ENCODE assay signal across 10 mouse cellular contexts in the genomic region with DNA sequence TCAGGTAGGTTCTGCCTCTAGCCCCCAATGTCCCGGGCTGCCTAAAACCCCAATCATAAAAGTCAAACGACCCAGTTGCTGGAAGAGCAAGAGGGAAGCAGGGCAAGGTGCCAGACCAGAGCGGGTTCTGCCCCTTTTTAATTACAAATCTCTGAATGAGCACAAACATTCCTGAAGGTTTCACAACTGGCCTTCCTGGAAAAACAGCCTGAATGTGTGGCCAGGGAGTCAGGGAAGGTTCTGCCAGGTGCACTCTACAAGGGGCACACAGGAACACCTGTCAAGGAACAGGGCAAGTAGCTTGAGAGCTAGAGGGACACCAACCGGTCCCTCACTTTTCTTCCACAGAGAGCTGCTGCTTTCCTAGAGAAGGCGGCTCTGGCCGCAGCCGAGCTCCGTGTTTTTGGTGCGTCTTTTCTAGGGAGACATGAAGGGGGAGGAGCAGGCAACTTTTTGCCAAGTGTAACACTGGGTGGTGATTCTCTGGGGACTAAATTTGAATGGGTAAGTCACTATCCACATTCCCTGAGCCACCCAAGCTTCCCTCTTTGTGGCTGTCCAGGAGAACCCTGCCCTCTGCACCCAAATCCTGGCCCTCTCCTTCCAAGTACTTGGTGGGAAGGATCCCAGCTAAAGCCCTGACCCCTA.
DNase-seq lines count a peak whose midpoint lies in the region; ATAC-seq and TF ChIP-seq lines count a peak whose summit lies in the region.
"Had no signal": no experiment of that assay in that cellular context is flagged by ENCODE, and none has a peak within 500 bp of the region (broad histone marks: within the 10 kb centered on the region; RNA-seq: fewer than 3 reads in every experiment).

No protein-coding gene starts in this region.

- H3K4me2 ChIP-seq in midbrain, postnatal 0 days (ENCODE audit: low read depth, low read length, poor library complexity, severe bottlenecking): no peak overlapping the region
- H3K4me2 ChIP-seq in kidney, postnatal 0 days (ENCODE audit: low read length): no peak overlapping the region
- H3K4me2 ChIP-seq in midbrain, embryonic 14.5 days (ENCODE audit: low read length): no peak overlapping the region
- H3K4me2 ChIP-seq: liver, embryonic 15.5 days had no signal

- DNase-seq in midbrain, embryonic 10.5 days (ENCODE audit: low spot score): no peak
- no peak for DNase-seq in midbrain, postnatal 0 days (ENCODE audit: low spot score)
- no peak for DNase-seq in hindbrain, embryonic 10.5 days (ENCODE audit: low spot score)
- DNase-seq in kidney, postnatal 0 days (ENCODE audit: low spot score): peak; percentile 57
- peak; percentile 38 for DNase-seq in midbrain, embryonic 14.5 days
- no peak for DNase-seq in embryo, embryonic 9.5 days (ENCODE audit: extremely low spot score)
- no peak for DNase-seq in thymus, postnatal 0 days (ENCODE audit: low spot score)
- DNase-seq in left cerebral cortex, adult 8-10 months (ENCODE audit: low spot score in 2 of 2): no peak

- no peak for TF ChIP-seq CTCF in midbrain, postnatal 0 days (IDR thresholded peaks at IDR 0.05)
- TF ChIP-seq CTCF in kidney, postnatal 0 days (IDR thresholded peaks at IDR 0.05; ENCODE audit: low read depth): no peak

- no peak overlapping the region for H3K4me3 ChIP-seq in midbrain, embryonic 10.5 days
- H3K4me3 ChIP-seq in midbrain, postnatal 0 days (ENCODE audit: low read depth, low read length): no peak overlapping the region
- H3K4me3 ChIP-seq in hindbrain, embryonic 10.5 days: no peak overlapping the region
- no peak overlapping the region for H3K4me3 ChIP-seq in kidney, postnatal 0 days (replicated peaks; ENCODE audit: low read depth, low read length)
- H3K4me3 ChIP-seq in midbrain, embryonic 14.5 days (replicated peaks; ENCODE audit: low read depth, low read length): no peak overlapping the region
- H3K4me3 ChIP-seq: erythroblast, embryonic 14.5 days; liver, embryonic 15.5 days had no signal

- WGBS in midbrain, embryonic 10.5 days: 79% methylated on average over 9 of the region's 9 CpGs
- 65% methylated on average over 9 of the region's 9 CpGs for WGBS in midbrain, postnatal 0 days
- 78% methylated on average over 9 of the region's 9 CpGs for WGBS in hindbrain, embryonic 10.5 days
- WGBS in kidney, postnatal 0 days: 47% methylated on average over 9 of the region's 9 CpGs
- 67% methylated on average over 9 of the region's 9 CpGs for WGBS in midbrain, embryonic 14.5 days

- H3K9ac ChIP-seq in midbrain, postnatal 0 days (replicated peaks; ENCODE audit: low read length, poor library complexity, severe bottlenecking): no peak overlapping the region
- no peak overlapping the region for H3K9ac ChIP-seq in kidney, postnatal 0 days (ENCODE audit: low read depth, low read length)
- H3K9ac ChIP-seq in midbrain, embryonic 14.5 days (replicated peaks; ENCODE audit: low read length): no peak overlapping the region
- H3K9ac ChIP-seq: liver, embryonic 15.5 days had no signal

- H3K27ac ChIP-seq in midbrain, embryonic 10.5 days (replicated peaks): peak overlapping the region; percentile 47; the same call in 1 of the 2 replicates
- no peak overlapping the region for H3K27ac ChIP-seq in midbrain, postnatal 0 days (ENCODE audit: low read depth, low read length)
- peak overlapping the region; percentile 17; the same call in 1 of the 2 replicates for H3K27ac ChIP-seq in hindbrain, embryonic 10.5 days
- H3K27ac ChIP-seq in kidney, postnatal 0 days: peak overlapping the region; percentile 58
- peak overlapping the region; percentile 49; the same call in 1 of the 2 replicates for H3K27ac ChIP-seq in midbrain, embryonic 14.5 days (replicated peaks; ENCODE audit: low read depth, low read length)
- H3K27ac ChIP-seq: liver, embryonic 15.5 days had no signal

- H3K36me3 ChIP-seq in midbrain, embryonic 10.5 days: no peaks in the 10 kb centered on the region
- H3K36me3 ChIP-seq in midbrain, postnatal 0 days (ENCODE audit: insufficient read depth, low read length): no peaks in the 10 kb centered on the region
- H3K36me3 ChIP-seq in hindbrain, embryonic 10.5 days: no peaks in the 10 kb centered on the region
- no peaks in the 10 kb centered on the region for H3K36me3 ChIP-seq in kidney, postnatal 0 days (ENCODE audit: insufficient read depth, low read length)
- H3K36me3 ChIP-seq in midbrain, embryonic 14.5 days (ENCODE audit: control insufficient read depth, insufficient read depth, low read length): no peaks in the 10 kb centered on the region
- H3K36me3 ChIP-seq: liver, embryonic 15.5 days had no signal

- H3K27me3 ChIP-seq in midbrain, embryonic 10.5 days (ENCODE audit: low read depth, poor library complexity, severe bottlenecking): no peaks in the 10 kb centered on the region
- H3K27me3 ChIP-seq in midbrain, postnatal 0 days (ENCODE audit: insufficient read depth, low read length): no peaks in the 10 kb centered on the region
- H3K27me3 ChIP-seq in hindbrain, embryonic 10.5 days (ENCODE audit: insufficient read depth, poor library complexity, severe bottlenecking): no peaks in the 10 kb centered on the region
- H3K27me3 ChIP-seq in kidney, postnatal 0 days (ENCODE audit: insufficient read depth, low read length): no peaks in the 10 kb centered on the region
- H3K27me3 ChIP-seq in midbrain, embryonic 14.5 days (ENCODE audit: control insufficient read depth, insufficient read depth, low read length): no peaks in the 10 kb centered on the region
- H3K27me3 ChIP-seq: liver, embryonic 15.5 days had no signal

- peaks cover 48% of the 10 kb centered on the region for H3K4me1 ChIP-seq in midbrain, embryonic 10.5 days
- H3K4me1 ChIP-seq in midbrain, postnatal 0 days (ENCODE audit: insufficient read depth, low read length): peaks cover 6% of the 10 kb centered on the region; the same call in 1 of the 2 replicates
- H3K4me1 ChIP-seq in hindbrain, embryonic 10.5 days (replicated peaks): peaks cover 78% of the 10 kb centered on the region
- H3K4me1 ChIP-seq in kidney, postnatal 0 days (replicated peaks; ENCODE audit: insufficient read depth, low read length): peaks cover 30% of the 10 kb centered on the region
- H3K4me1 ChIP-seq in midbrain, embryonic 14.5 days (ENCODE audit: control insufficient read depth, insufficient read depth, low read length): peaks cover 18% of the 10 kb centered on the region; the same call in 1 of the 2 replicates

- H3K9me3 ChIP-seq in midbrain, embryonic 10.5 days (replicated peaks): no peaks in the 10 kb centered on the region
- H3K9me3 ChIP-seq in midbrain, postnatal 0 days (ENCODE audit: low read length): no peaks in the 10 kb centered on the region
- H3K9me3 ChIP-seq in hindbrain, embryonic 10.5 days: no peaks in the 10 kb centered on the region
- H3K9me3 ChIP-seq in kidney, postnatal 0 days (replicated peaks; ENCODE audit: low read length): no peaks in the 10 kb centered on the region
- H3K9me3 ChIP-seq in midbrain, embryonic 14.5 days (ENCODE audit: control insufficient read depth, low read length): no peaks in the 10 kb centered on the region
- H3K9me3 ChIP-seq: liver, embryonic 15.5 days had no signal

- no peak for ATAC-seq in midbrain, postnatal 0 days (ENCODE audit: low FRiP score)
- ATAC-seq in kidney, postnatal 0 days (replicated peaks; ENCODE audit: low FRiP score, low read depth): no peak
- ATAC-seq in midbrain, embryonic 14.5 days (ENCODE audit: low FRiP score, low TSS enrichment): no peak

Comparison
In these comparisons a context has a peak if more than half of its experiments do, and no peak if none do; other contexts are left out.
1. DNase-seq: peak in kidney, postnatal 0 days (single experiment) and midbrain, embryonic 14.5 days (single experiment); none in midbrain, embryonic 10.5 days (single experiment), midbrain, postnatal 0 days (single experiment), hindbrain, embryonic 10.5 days (single experiment), embryo, embryonic 9.5 days (single experiment), thymus, postnatal 0 days (single experiment) and left cerebral cortex, adult 8-10 months (0 of 2).